Mouse (Mus musculus): ENCODE data around the gene Myoz1.

DNA sequence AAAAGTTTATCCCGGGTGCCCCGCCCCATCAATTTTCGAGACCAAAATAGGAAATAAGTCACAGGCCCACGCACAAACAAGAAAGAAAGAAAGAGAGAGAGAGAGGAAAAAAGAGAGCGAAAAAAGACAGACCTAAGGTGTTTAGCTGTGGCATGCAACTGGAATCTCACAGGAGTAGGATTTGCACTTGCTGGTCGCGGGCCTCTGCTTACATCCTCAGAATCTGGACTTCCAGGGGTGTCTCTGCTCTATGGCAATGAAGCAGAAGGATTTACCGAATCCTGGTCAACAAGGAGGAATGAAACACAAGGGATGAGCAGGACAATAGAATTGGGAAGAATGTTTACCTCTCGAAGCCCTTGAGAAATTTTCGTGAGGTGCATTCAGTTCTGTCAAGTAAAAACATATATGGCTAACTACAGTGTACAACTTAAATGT, 14.9 kb downstream of the Myoz1 start:
- TF ChIP-seq GATA1 (IDR thresholded peaks at IDR 0.05; ENCODE audit: borderline replicate concordance, low read length): no peak
- TF ChIP-seq FLI1 (IDR thresholded peaks at IDR 0.05; ENCODE audit: low read length): no peak

All from megakaryocyte, embryonic 14.5 days (primary cell).